Mouse (Mus musculus) kidney, postnatal 14 days (tissue): ENCODE measurements around the gene C730034F03Rik.
A peak's percentile ranks its signal among the peaks of the same experiment; 100 is the strongest.

Experiments used
- DNase-seq: peaks from one replicate; pipeline ENCODE4 v3.0.0; 2022; ENCODE audit warnings: mixed read lengths

C730034F03Rik gene

GRCm38 (mm10) chr15:89434136-89434535 lies 4.7 kb downstream of the C730034F03Rik start:
- no peak for DNase-seq

- no peak for DNase-seq
These were observed 6.5 kb downstream of the C730034F03Rik start for GRCm38 (mm10) chr15:89435878-89436277.

- no peak for DNase-seq
These were observed 13.2 kb downstream of the C730034F03Rik start for GRCm38 (mm10) chr15:89442486-89443070.

- peak; percentile 72 for DNase-seq
These were observed 23.8 kb downstream of the C730034F03Rik start for GRCm38 (mm10) chr15:89452906-89453864.

- DNase-seq = no peak
These were observed 24.6 kb downstream of the C730034F03Rik start, which contains the start of gene Mapk8ip2 for GRCm38 (mm10) chr15:89453865-89454478. Mapk8ip2 (plus strand) TSS chr15:89453913.

- no peak for DNase-seq
These were observed 25.5 kb downstream of the C730034F03Rik start for GRCm38 (mm10) chr15:89454857-89455256.

- DNase-seq = no peak
These were observed 26.3 kb downstream of the C730034F03Rik start for GRCm38 (mm10) chr15:89455642-89456041.

- no peak for DNase-seq
These were observed 29.6 kb downstream of the C730034F03Rik start for GRCm38 (mm10) chr15:89458942-89459341.

GRCm38 (mm10) chr15:89459821-89460220 lies 30.4 kb downstream of the C730034F03Rik start:
- DNase-seq = no peak

- no peak for DNase-seq
These were observed 30.9 kb downstream of the C730034F03Rik start for GRCm38 (mm10) chr15:89460298-89460697.

GRCm38 (mm10) chr15:89461321-89461720 lies 31.9 kb downstream of the C730034F03Rik start:
- no peak for DNase-seq

GRCm38 (mm10) chr15:89462176-89462575 lies 32.8 kb downstream of the C730034F03Rik start:
- no peak for DNase-seq

- DNase-seq = peak; percentile 46
These were observed 34.2 kb downstream of the C730034F03Rik start for GRCm38 (mm10) chr15:89463334-89464235.

GRCm38 (mm10) chr15:89465052-89465451 lies 35.7 kb downstream of the C730034F03Rik start:
- no peak for DNase-seq

GRCm38 (mm10) chr15:89468577-89468976 lies 39.2 kb downstream of the C730034F03Rik start:
- no peak for DNase-seq

GRCm38 (mm10) chr15:89471476-89471875 lies 42.1 kb downstream of the C730034F03Rik start:
- DNase-seq = no peak

- no peak for DNase-seq
These were observed 44.0 kb downstream of the C730034F03Rik start for GRCm38 (mm10) chr15:89473370-89473769.

- DNase-seq = no peak
These were observed 44.5 kb downstream of the C730034F03Rik start for GRCm38 (mm10) chr15:89473921-89474320.

GRCm38 (mm10) chr15:89474596-89475292 lies 45.4 kb downstream of the C730034F03Rik start:
- no peak for DNase-seq

GRCm38 (mm10) chr15:89475293-89475600 lies 45.9 kb downstream of the C730034F03Rik start:
- DNase-seq = no peak

- peak; percentile 95 for DNase-seq
These were observed 46.5 kb downstream of the C730034F03Rik start for GRCm38 (mm10) chr15:89475611-89476474.
